In the genomic region with DNA sequence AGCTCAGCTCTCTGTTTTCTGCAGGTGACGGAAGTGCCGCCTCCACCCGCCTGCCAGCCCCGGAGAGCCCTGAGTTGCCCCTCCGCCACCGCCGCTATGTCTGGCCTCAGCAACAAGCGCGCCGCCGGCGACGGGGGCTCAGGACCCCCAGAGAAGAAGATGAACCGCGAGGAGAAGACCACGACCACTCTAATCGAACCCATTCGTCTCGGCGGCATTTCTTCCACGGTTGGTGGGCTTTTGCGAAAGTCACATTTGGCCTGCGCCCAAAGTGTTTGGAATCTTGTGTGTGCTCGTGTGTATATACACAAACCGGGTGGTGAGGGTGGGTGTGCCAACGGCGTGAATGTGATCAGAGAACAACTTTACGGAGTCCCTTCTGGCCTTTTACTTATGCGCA, we compare ENCODE assay signal across 8 mouse cellular contexts. TPM values are rescaled to one million over a fixed set of nuclear protein-coding genes. Genes with fewer than 3 reads are reported as not detected.
DNase-seq lines count a peak whose midpoint lies in the region; ATAC-seq and TF ChIP-seq lines count a peak whose summit lies in the region.

No protein-coding gene starts in this region.

- TF ChIP-seq POLR2A in kidney, adult 2 months (IDR thresholded peaks at IDR 0.05; ENCODE audit: low read depth, low read length), result no peak

- ATAC-seq in hindbrain, embryonic 12.5 days (ENCODE audit: low FRiP score), result no peak
- no peak for ATAC-seq in midbrain, embryonic 11.5 days (ENCODE audit: low FRiP score)
- ATAC-seq in cerebellum, adult (ENCODE audit: insufficient number of reproducible peaks, low FRiP score, low TSS enrichment), result no peak

- no peak for DNase-seq in kidney, adult 2 months
- no peak for DNase-seq in kidney, adult 8-10 months
- peak; percentile 27 for DNase-seq in R1 (ENCODE audit: low read depth, low spot score)
- DNase-seq in midbrain, embryonic 11.5 days (ENCODE audit: low spot score, missing footprints), result peak; percentile 88
- DNase-seq in ovary, adult 18-20 months (ENCODE audit: low spot score), result no peak
- DNase-seq in spleen, postnatal 4 days (ENCODE audit: low spot score in 2 of 2), result no peak

- peaks cover 1% of the 10 kb centered on the region for H3K36me3 ChIP-seq in kidney, adult 2 months (ENCODE audit: control insufficient read depth, insufficient read depth, low read length)
- H3K36me3 ChIP-seq in hindbrain, embryonic 12.5 days, result peaks cover 49% of the 10 kb centered on the region
- H3K36me3 ChIP-seq in midbrain, embryonic 11.5 days (ENCODE audit: control insufficient read depth, insufficient read depth, low read length), result peaks cover 15% of the 10 kb centered on the region

- H3K4me3 ChIP-seq in kidney, adult 2 months (ENCODE audit: insufficient read depth, low read depth, low read length), result peak overlapping the region; percentile 91
- H3K4me3 ChIP-seq in hindbrain, embryonic 12.5 days, result peak overlapping the region; percentile 84
- H3K4me3 ChIP-seq in midbrain, embryonic 11.5 days (ENCODE audit: low read depth, low read length), result peak overlapping the region; percentile 82

- peak overlapping the region; percentile 84 for H3K4me2 ChIP-seq in hindbrain, embryonic 12.5 days (replicated peaks)
- H3K4me2 ChIP-seq in midbrain, embryonic 11.5 days, result peak overlapping the region; percentile 88

- peaks cover 7% of the 10 kb centered on the region; the same call in 1 of the 2 replicates for H3K4me1 ChIP-seq in kidney, adult 2 months (ENCODE audit: control insufficient read depth, insufficient read depth, low read length)
- peaks cover 19% of the 10 kb centered on the region for H3K4me1 ChIP-seq in hindbrain, embryonic 12.5 days
- peaks cover 13% of the 10 kb centered on the region for H3K4me1 ChIP-seq in midbrain, embryonic 11.5 days (ENCODE audit: control insufficient read depth, insufficient read depth, low read length)

- no peaks in the 10 kb centered on the region for H3K27me3 ChIP-seq in kidney, adult 2 months (replicated peaks; ENCODE audit: control insufficient read depth, insufficient read depth, low read length)
- H3K27me3 ChIP-seq in hindbrain, embryonic 12.5 days, result no peaks in the 10 kb centered on the region
- H3K27me3 ChIP-seq in midbrain, embryonic 11.5 days (ENCODE audit: control insufficient read depth, insufficient read depth, low read length), result no peaks in the 10 kb centered on the region

- TF ChIP-seq CTCF in kidney, adult 2 months (conservative IDR thresholded peaks at IDR 0.05; ENCODE audit: insufficient read depth, insufficient read length, low read depth, low read length), result no peak

- peak overlapping the region; percentile 53 for H3K27ac ChIP-seq in kidney, adult 2 months (ENCODE audit: insufficient read depth, low read depth, low read length)
- H3K27ac ChIP-seq in hindbrain, embryonic 12.5 days, result peak overlapping the region; percentile 64; the same call in 1 of the 2 replicates
- no peak overlapping the region for H3K27ac ChIP-seq in midbrain, embryonic 11.5 days (ENCODE audit: low read depth, low read length)

- WGBS in kidney, adult 2 months, result 2% methylated on average over 29 of the region's 29 CpGs
- WGBS in hindbrain, embryonic 12.5 days, result 5% methylated on average over 29 of the region's 29 CpGs
- 6% methylated on average over 29 of the region's 29 CpGs for WGBS in midbrain, embryonic 11.5 days

- H3K9me3 ChIP-seq in hindbrain, embryonic 12.5 days (replicated peaks), result no peaks in the 10 kb centered on the region
- H3K9me3 ChIP-seq in midbrain, embryonic 11.5 days (ENCODE audit: control insufficient read depth, low read length), result no peaks in the 10 kb centered on the region

- H3K9ac ChIP-seq in hindbrain, embryonic 12.5 days, result peak overlapping the region; percentile 87
- H3K9ac ChIP-seq in midbrain, embryonic 11.5 days (ENCODE audit: low read length), result peak overlapping the region; percentile 81

RNA-seq across cellular contexts. Expression of a gene that starts 0.3 kb away (rescaled TPM):
- polyA plus RNA-seq in kidney, adult 2 months (2012; rRNA removed), result 24.7 and 25.7 TPM in 2 replicates
- 67.3 and 75.4 TPM in 2 replicates for polyA plus RNA-seq in hindbrain, embryonic 12.5 days (2016; fragmentation: Nextera tagmentation; extraction: Ambion mirVana)
- polyA plus RNA-seq in midbrain, embryonic 11.5 days (2014; fragmentation: Nextera tagmentation; extraction: Ambion mirVana), result 36.5 and 39.2 TPM in 2 replicates

RNA-seq across cellular contexts. Expression of a gene that starts 0.5 kb away (rescaled TPM):
- polyA plus RNA-seq in kidney, adult 2 months (2012; rRNA removed), result 17.1 and 18.6 TPM in 2 replicates
- polyA plus RNA-seq in hindbrain, embryonic 12.5 days (2016; fragmentation: Nextera tagmentation; extraction: Ambion mirVana), result 13.0 and 17.0 TPM in 2 replicates
- 13.4 and 15.8 TPM in 2 replicates for polyA plus RNA-seq in midbrain, embryonic 11.5 days (2014; fragmentation: Nextera tagmentation; extraction: Ambion mirVana)

RNA-seq across cellular contexts. Expression of a gene that starts 15.8 kb away (rescaled TPM):
- 53.6 and 65.6 TPM in 2 replicates for polyA plus RNA-seq in kidney, adult 2 months (2012; rRNA removed)
- 49.1 and 50.8 TPM in 2 replicates for polyA plus RNA-seq in hindbrain, embryonic 12.5 days (2016; fragmentation: Nextera tagmentation; extraction: Ambion mirVana)
- 55.1 and 56.2 TPM in 2 replicates for polyA plus RNA-seq in midbrain, embryonic 11.5 days (2014; fragmentation: Nextera tagmentation; extraction: Ambion mirVana)

RNA-seq across cellular contexts. Expression of a gene that starts 26.7 kb away (rescaled TPM):
- 12.3 and 16.9 TPM in 2 replicates for polyA plus RNA-seq in kidney, adult 2 months (2012; rRNA removed)
- polyA plus RNA-seq in hindbrain, embryonic 12.5 days (2016; fragmentation: Nextera tagmentation; extraction: Ambion mirVana), result 35.8 and 37.2 TPM in 2 replicates
- polyA plus RNA-seq in midbrain, embryonic 11.5 days (2014; fragmentation: Nextera tagmentation; extraction: Ambion mirVana), result 32.1 and 34.4 TPM in 2 replicates

RNA-seq across cellular contexts. Expression of a gene that starts 27.7 kb away (rescaled TPM):
- not detected in 2 replicates for polyA plus RNA-seq in kidney, adult 2 months (2012; rRNA removed)
- polyA plus RNA-seq in hindbrain, embryonic 12.5 days (2016; fragmentation: Nextera tagmentation; extraction: Ambion mirVana), result 5.4 and 6.3 TPM in 2 replicates
- 4.0 and 8.4 TPM in 2 replicates for polyA plus RNA-seq in midbrain, embryonic 11.5 days (2014; fragmentation: Nextera tagmentation; extraction: Ambion mirVana)

Comparison
In these comparisons a context has a peak if more than half of its experiments do, and no peak if none do; other contexts are left out.
1. DNase-seq: peak in R1 (single experiment) and midbrain, embryonic 11.5 days (single experiment); none in kidney, adult 2 months (single experiment), kidney, adult 8-10 months (0 of 2), ovary, adult 18-20 months (single experiment) and spleen, postnatal 4 days (0 of 2).
2. Peak in every context shown above with its lines, with median percentiles within 50 percentile points of each other: H3K4me3 ChIP-seq.